Mouse (Mus musculus): ENCODE results near the gene Rsf1. TPM values are rescaled to one million over a fixed set of nuclear protein-coding genes. Genes with fewer than 3 reads are reported as not detected.

The Rsf1 gene
- polyA plus RNA-seq, 1 experiment = 15.2 TPM

DNA sequence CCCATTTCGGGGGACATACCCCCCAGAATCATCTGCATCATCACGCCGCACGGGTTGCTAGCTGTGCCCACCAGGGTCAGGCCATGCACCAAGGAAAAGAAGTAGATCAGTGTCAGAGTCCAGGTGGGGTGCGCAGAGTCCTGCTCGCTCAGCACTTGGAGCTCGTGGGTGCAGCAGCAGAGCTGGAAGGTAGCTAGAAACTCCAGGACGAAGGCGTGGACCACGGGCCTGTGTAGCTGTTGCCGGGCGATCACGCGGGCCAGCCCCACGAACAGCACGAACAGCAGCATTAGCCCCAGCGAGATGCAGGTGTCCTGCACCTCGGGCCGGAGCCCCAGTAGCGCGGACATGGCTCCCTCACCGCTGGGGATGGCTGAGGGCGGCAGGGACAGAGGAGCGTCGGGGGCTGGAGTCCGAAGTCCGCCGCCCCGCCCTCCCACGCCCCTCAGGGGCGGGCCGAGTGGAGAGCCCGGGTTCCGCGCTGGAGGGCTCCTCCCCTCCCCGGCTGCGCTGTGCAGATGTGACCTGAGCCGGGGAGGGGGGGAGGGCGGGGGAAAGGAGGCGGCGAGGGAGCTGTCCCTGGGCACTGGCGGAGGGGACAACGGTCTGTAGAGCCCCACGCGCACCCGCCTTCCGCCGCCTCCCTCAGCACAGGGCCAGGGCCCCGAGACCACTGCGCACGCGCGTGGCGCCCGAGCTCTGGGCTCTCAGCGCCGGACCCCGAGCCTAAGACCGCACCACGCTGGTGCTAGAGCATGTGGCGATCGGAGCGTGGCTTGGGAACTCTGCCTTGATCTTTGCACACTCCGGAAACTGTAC is 158.2 kb downstream of the Rsf1 start, which contains the start of gene Aqp11:
Gene Aqp11 (minus strand): TSS at position 652 of the 819 bp plus-strand sequence.
- peak; percentile 82 to 86 for DNase-seq
- no peaks in the 10 kb centered on the region for H3K27me3 ChIP-seq (ENCODE audit: control insufficient read depth, insufficient read depth, low read length)
- under 1% methylated on average over 63 of the region's 64 CpGs for WGBS
- H3K27ac ChIP-seq (ENCODE audit: insufficient read depth, low read length) = peak within 1 kb of the TSS; percentile 2; the same call in 1 of the 2 replicates
- peak within 1 kb of the TSS; percentile 88 for H3K4me3 ChIP-seq (replicated peaks; ENCODE audit: insufficient read depth, low read depth, low read length)
- peaks cover 3% of the 10 kb centered on the region for H3K4me1 ChIP-seq (ENCODE audit: control insufficient read depth, insufficient read depth, low read length)
- TF ChIP-seq CTCF (IDR thresholded peaks at IDR 0.05; ENCODE audit: borderline replicate concordance, insufficient read depth, low read depth, low read length) (no peak), POLR2A (IDR thresholded peaks at IDR 0.05; ENCODE audit: borderline replicate concordance, insufficient read depth, low read length) (peak; percentile 45; the same call in 1 of the 2 replicates)

DNA sequence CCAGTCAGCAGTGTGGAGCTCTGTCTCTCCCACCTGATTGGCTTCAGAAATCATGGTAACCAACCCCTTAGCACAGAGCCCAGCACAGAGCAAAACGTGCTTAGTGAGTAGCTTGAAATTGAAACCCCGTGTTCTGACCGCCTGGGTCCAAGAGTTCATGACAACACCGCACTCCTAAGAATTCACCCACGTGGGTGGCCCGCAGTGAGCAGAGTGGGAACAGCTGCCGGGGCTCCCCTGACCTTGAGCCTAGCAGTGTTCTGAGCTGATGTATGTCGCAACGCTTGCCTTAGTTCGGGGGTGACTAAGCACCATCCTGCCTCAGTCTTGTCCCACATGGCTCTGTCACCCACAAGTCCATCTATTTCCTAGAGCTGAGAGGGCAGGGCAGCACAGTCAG is 161.3 kb downstream of the Rsf1 start:
- H3K4me1 ChIP-seq (ENCODE audit: control insufficient read depth, insufficient read depth, low read length) = peaks cover 3% of the 10 kb centered on the region; the same call in 1 of the 2 replicates
- no peak overlapping the region for H3K4me3 ChIP-seq (replicated peaks; ENCODE audit: insufficient read depth, low read depth, low read length)
- no peak for DNase-seq
- TF ChIP-seq POLR2A (IDR thresholded peaks at IDR 0.05; ENCODE audit: borderline replicate concordance, insufficient read depth, low read length) = no peak
- no peak for TF ChIP-seq CTCF (IDR thresholded peaks at IDR 0.05; ENCODE audit: borderline replicate concordance, insufficient read depth, low read depth, low read length)
- no peaks in the 10 kb centered on the region for H3K27me3 ChIP-seq (ENCODE audit: control insufficient read depth, insufficient read depth, low read length)
- WGBS = 54% methylated on average over 10 of the region's 10 CpGs
- no peak overlapping the region for H3K27ac ChIP-seq (ENCODE audit: insufficient read depth, low read length)

DNA sequence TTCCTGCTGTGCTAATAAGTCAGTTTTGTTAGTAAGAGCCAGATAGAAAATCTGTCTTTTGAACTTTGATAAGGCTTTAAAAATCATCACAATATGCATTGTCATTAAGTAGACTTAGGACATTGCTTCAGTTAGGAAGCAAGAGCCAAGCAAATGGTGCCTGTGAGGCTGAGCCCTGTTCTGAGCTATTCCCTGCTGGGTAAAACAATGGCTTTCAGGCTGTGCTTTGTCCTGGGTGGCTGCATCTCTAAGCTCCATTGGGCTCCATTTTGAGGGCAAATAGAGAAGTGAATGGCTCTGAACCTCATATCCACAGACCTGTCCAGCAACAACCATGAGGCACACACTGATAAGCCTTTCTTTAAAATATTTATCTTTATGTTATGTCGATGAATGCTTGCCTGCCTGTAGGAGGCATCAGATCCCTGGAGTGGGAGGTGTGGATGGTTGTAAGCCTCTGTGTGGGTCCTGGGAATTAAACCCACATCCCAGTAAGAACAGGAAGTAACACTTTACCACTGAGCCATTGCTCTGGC is 162.1 kb downstream of the Rsf1 start:
- Histone ChIP-seq H3K4me3 (replicated peaks; ENCODE audit: insufficient read depth, low read depth, low read length) (no peak overlapping the region), H3K4me1 (ENCODE audit: control insufficient read depth, insufficient read depth, low read length) (peaks cover 2% of the 10 kb centered on the region; the same call in 1 of the 2 replicates), H3K27me3 (ENCODE audit: control insufficient read depth, insufficient read depth, low read length) (no peaks in the 10 kb centered on the region), H3K27ac (ENCODE audit: insufficient read depth, low read length) (no peak overlapping the region)
- DNase-seq = no peak
- no peak for TF ChIP-seq POLR2A (IDR thresholded peaks at IDR 0.05; ENCODE audit: borderline replicate concordance, insufficient read depth, low read length)
- no peak for TF ChIP-seq CTCF (IDR thresholded peaks at IDR 0.05; ENCODE audit: borderline replicate concordance, insufficient read depth, low read depth, low read length)
- WGBS = 15% methylated on average over 1 of the region's 1 CpGs

Other genes with a start within 250 kb of the Rsf1 start
- 19.1 and 21.7 TPM in 2 replicates for gene Usp35, start 247.9 kb upstream of the Rsf1 start, polyA plus RNA-seq (2012; rRNA removed)
- gene Kctd21, start 247.6 kb upstream of the Rsf1 start, polyA plus RNA-seq (2012; rRNA removed) = 18.4 and 18.9 TPM in 2 replicates
- 10.1 and 11.1 TPM in 2 replicates for gene Alg8, start 208.3 kb upstream of the Rsf1 start, polyA plus RNA-seq (2012; rRNA removed)
- 376 and 378 TPM in 2 replicates for gene Ndufc2, start 179.9 kb upstream of the Rsf1 start, polyA plus RNA-seq (2012; rRNA removed)
- 93.2 and 101 TPM in 2 replicates for gene Thrsp, start 162.2 kb upstream of the Rsf1 start, polyA plus RNA-seq (2012; rRNA removed)
- gene Kctd14, start 128.6 kb upstream of the Rsf1 start, polyA plus RNA-seq (2012; rRNA removed) = 1.6 and 2.2 TPM in 2 replicates
- 67.0 and 72.2 TPM in 2 replicates for gene Ints4, start 98.9 kb upstream of the Rsf1 start, polyA plus RNA-seq (2012; rRNA removed)
- gene Aamdc, start 392 bp upstream of the Rsf1 start, polyA plus RNA-seq (2012; rRNA removed) = 71.4 and 78.9 TPM in 2 replicates
- gene Clns1a, start 116.7 kb downstream of the Rsf1 start, polyA plus RNA-seq (2012; rRNA removed) = 85.0 and 91.3 TPM in 2 replicates
- 13.9 and 14.4 TPM in 2 replicates for gene Aqp11, start 158.4 kb downstream of the Rsf1 start, polyA plus RNA-seq (2012; rRNA removed)
- gene Pak1, start 208.7 kb downstream of the Rsf1 start, polyA plus RNA-seq (2012; rRNA removed) = 363 and 385 TPM in 2 replicates